Mouse (Mus musculus): ENCODE measurements around the gene Gm10153.
"Not testable (repeated sequence)": the region's sequence is repeated elsewhere in the genome, so short reads cannot be mapped to it uniquely, and the experiment has no call there.

GRCm38 (mm10) chr7:142229871-142230270, 39.7 kb upstream of the Gm10153 start, which contains the start of gene Krtap5-5:
- not testable (repeated sequence) for TF ChIP-seq CTCF (IDR thresholded peaks at IDR 0.05; ENCODE audit: borderline replicate concordance, insufficient read depth, low read depth, low read length); POLR2A (IDR thresholded peaks at IDR 0.05; ENCODE audit: borderline replicate concordance, insufficient read depth, low read length)
